Mouse (Mus musculus) lung, embryonic 14.5 days (tissue): ENCODE data around the gene Pik3cb. TPM values are rescaled to one million over a fixed set of nuclear protein-coding genes. Genes with fewer than 3 reads are reported as not detected.

ENCODE experiments used
- ATAC-seq: fragments of 200-750 bp; cut with Nextera tagmentation; 2 replicates; pipeline ENCODE4 v1.8.0; 2017; ENCODE audit warnings: mild to moderate bottlenecking, moderate TSS enrichment, moderate library complexity; ENCODE audit not compliant: insufficient read depth
- DNase-seq: peaks from one replicate; pipeline ENCODE4 v3.0.0-alpha.2; 2015
- H3K27ac ChIP-seq: fragments of 300-500 bp; sonication (generic); 2 replicates; pipeline ENCODE4 v1.5.1; 2014; ENCODE audit warnings: low read depth, mild to moderate bottlenecking, moderate library complexity
- H3K27me3 ChIP-seq: fragments of 300-500 bp; sonication (generic); 2 replicates; pipeline ENCODE4 v1.6.1; 2014; ENCODE audit warnings: low read length, control low read depth; ENCODE audit not compliant: insufficient read depth
- H3K36me3 ChIP-seq: fragments of 300-500 bp; sonication (generic); 2 replicates; pipeline ENCODE4 v1.6.1; 2014; ENCODE audit warnings: control low read depth; ENCODE audit not compliant: insufficient read depth
- H3K4me1 ChIP-seq: fragments of 300-500 bp; sonication (generic); 2 replicates; pipeline ENCODE4 v1.6.1; 2014; ENCODE audit warnings: antibody characterized with exemption, control low read depth; ENCODE audit not compliant: insufficient read depth
- H3K4me2 ChIP-seq: fragments of 300-500 bp; sonication (generic); 2 replicates; pipeline ENCODE4 v1.6.1; 2014; ENCODE audit warnings: mild to moderate bottlenecking
- H3K4me3 ChIP-seq: fragments of 300-500 bp; sonication (generic); 2 replicates; pipeline ENCODE4 v1.5.1; 2014; ENCODE audit warnings: low read depth, low read length
- H3K9ac ChIP-seq: fragments of 300-500 bp; sonication (generic); 2 replicates; pipeline ENCODE4 v1.6.1; 2014
- H3K9me3 ChIP-seq: fragments of 300-500 bp; sonication (generic); 2 replicates; pipeline ENCODE4 v1.6.1; 2016; ENCODE audit warnings: low read depth, low read length, control low read depth
- CTCF ChIP-seq: IDR thresholded peaks from 2 replicates; pipeline ENCODE4 v1.5.1; 2016; ENCODE audit warnings: antibody characterized with exemption, low read depth
- WGBS: fragments of 180-500 bp; shearing (Covaris S2); extraction: QIAGEN DNeasy Blood & Tissue Kit; methylation state at CpG from one replicate; pipeline ENCODE4 v1.1.7; 2014; 5-methylcytosine and 5-hydroxymethylcytosine counted together
- polyA plus RNA-seq: library from polyadenylated mRNA; unstranded; fragments of >200 nt; fragmentation: Nextera tagmentation; extraction: Ambion mirVana; gene quantifications from 2 replicates; pipeline ENCODE4 v1.2.1, GENCODE M21; 2014

Gene Pik3cb
- polyA plus RNA-seq, 1 experiment from 2014 or later: 1.7 TPM

DNA sequence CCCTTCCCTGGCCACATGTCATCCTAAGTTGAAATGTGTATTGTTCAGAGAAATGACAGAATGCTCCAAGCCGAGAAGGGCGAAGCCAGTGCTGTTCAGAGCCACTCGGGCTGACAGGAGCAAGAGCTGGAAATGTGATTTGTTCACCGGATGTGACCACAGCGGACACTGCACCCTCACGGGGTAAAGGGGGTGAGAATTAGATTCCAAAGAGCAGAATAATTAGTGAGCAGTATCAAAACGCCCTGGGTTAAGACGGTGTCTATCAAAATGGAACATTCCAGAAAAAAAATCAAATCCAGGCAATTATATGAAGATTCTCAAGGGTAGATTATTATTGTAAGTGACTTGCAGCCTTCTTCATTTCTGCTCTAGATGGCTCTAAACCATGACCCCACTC, 106.3 kb downstream of the Pik3cb start:
- 80% methylated on average over 8 of the region's 8 CpGs for WGBS
- Histone ChIP-seq H3K4me2 (no peak overlapping the region), H3K4me1 (no peaks in the 10 kb centered on the region), H3K9me3 (no peaks in the 10 kb centered on the region), H3K27ac (no peak overlapping the region), H3K4me3 (no peak overlapping the region), H3K36me3 (no peaks in the 10 kb centered on the region), H3K27me3 (no peaks in the 10 kb centered on the region), H3K9ac (no peak overlapping the region)
- no peak for TF ChIP-seq CTCF
- DNase-seq: no peak
- ATAC-seq: no peak

DNA sequence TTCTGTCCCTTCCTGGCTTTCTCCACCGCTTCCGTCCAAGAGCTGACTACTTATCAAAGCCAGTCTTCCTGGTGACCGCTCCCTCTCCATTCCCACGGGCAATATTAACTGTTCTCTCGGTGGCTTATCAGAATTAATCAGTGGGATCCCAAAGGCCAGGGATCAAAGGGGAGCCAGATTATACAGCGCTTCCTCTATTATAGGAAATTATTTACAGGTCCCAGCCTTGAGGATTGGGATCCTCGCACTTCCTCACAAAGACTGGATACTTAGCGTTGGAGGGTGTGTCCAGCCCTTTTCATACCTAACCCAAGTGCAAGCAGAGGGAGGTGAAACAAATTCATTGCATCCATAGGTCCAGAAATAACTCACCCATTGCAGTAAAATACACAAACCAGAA, 108.4 kb downstream of the Pik3cb start:
- DNase-seq (no peak), ATAC-seq (no peak)
- no peak for TF ChIP-seq CTCF
- no peak overlapping the region for H3K4me2 ChIP-seq
- H3K4me1 ChIP-seq: no peaks in the 10 kb centered on the region
- H3K36me3 ChIP-seq: no peaks in the 10 kb centered on the region
- no peaks in the 10 kb centered on the region for H3K9me3 ChIP-seq
- H3K27ac ChIP-seq: no peak overlapping the region
- 77% methylated on average over 8 of the region's 8 CpGs for WGBS
- H3K4me3 ChIP-seq: no peak overlapping the region
- H3K27me3 ChIP-seq: no peaks in the 10 kb centered on the region
- no peak overlapping the region for H3K9ac ChIP-seq

DNA sequence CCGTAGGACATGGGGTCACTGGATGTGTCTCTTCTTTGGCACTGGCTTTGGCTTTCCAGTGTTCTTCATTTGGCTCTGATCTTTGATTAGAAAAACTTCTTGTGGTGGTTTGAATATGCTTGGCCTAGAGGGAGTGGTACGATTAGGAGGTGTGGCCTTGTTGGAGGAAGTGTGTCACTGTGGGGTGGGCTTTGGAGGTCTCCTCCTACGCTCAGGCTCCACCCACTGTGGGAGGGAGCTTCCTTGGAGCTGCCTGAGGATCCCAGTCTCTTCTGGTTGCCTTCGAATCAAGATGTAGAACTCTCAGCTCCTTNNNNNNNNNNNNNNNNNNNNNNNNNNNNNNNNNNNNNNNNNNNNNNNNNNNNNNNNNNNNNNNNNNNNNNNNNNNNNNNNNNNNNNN, 118.7 kb downstream of the Pik3cb start:
- WGBS: 78% methylated on average over 4 of the region's 4 CpGs
- H3K9me3 ChIP-seq: no peaks in the 10 kb centered on the region
- no peak overlapping the region for H3K27ac ChIP-seq
- H3K27me3 ChIP-seq: no peaks in the 10 kb centered on the region
- TF ChIP-seq CTCF: no peak
- H3K36me3 ChIP-seq: no peaks in the 10 kb centered on the region
- no peak for DNase-seq
- no peak for ATAC-seq
- H3K4me2 ChIP-seq: no peak overlapping the region
- H3K4me3 ChIP-seq: no peak overlapping the region
- no peak overlapping the region for H3K9ac ChIP-seq
- H3K4me1 ChIP-seq: no peaks in the 10 kb centered on the region

DNA sequence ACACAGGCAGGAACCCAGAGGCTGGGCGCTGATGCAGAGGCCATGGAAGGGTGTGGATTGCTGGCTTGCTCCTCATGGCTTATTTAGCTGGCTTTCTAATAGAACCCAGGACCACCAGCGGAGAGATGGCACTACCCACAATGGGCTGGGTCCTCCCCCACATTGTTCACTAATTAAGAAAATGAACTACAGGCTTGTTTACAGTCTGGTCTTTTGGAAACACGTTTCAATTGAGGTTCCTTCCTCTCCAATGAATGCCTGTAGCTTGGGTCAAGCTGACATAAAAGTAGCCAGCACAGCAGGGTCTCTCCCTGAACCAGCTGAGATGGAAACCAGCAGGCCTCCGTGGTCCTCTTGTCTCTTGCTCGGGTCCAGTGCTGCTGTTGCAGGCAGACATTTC, 119.3 kb downstream of the Pik3cb start:
- Histone ChIP-seq H3K4me1 (no peaks in the 10 kb centered on the region), H3K9ac (no peak overlapping the region), H3K36me3 (no peaks in the 10 kb centered on the region), H3K4me3 (no peak overlapping the region), H3K4me2 (no peak overlapping the region), H3K27ac (no peak overlapping the region), H3K9me3 (no peaks in the 10 kb centered on the region), H3K27me3 (no peaks in the 10 kb centered on the region)
- DNase-seq (no peak), ATAC-seq (no peak)
- 55% methylated on average over 5 of the region's 5 CpGs for WGBS
- TF ChIP-seq CTCF: no peak

DNA sequence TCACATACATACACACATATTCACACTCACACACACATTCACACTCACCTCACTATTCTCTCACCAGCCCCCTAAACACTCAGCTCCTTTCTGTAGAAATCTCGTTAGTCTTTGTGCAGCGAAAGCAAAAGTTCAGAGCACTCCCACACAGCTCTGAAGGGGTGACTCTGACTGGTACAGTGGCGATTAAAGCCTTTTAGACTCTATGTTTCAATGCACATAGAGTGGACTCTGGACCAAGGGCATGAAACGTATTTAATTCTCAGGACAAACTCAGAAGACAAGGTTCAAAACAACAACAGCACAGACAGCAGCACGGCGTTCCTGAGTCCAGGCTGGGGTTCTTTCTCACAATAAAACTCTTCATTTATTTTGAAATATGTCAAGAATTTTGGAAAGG, 122.7 kb downstream of the Pik3cb start:
- Histone ChIP-seq H3K9me3 (no peaks in the 10 kb centered on the region), H3K27me3 (no peaks in the 10 kb centered on the region), H3K4me2 (no peak overlapping the region), H3K4me3 (no peak overlapping the region), H3K27ac (no peak overlapping the region), H3K36me3 (no peaks in the 10 kb centered on the region), H3K9ac (no peak overlapping the region), H3K4me1 (no peaks in the 10 kb centered on the region)
- TF ChIP-seq CTCF: no peak
- DNase-seq (no peak), ATAC-seq (no peak)
- WGBS: 74% methylated on average over 6 of the region's 6 CpGs

DNA sequence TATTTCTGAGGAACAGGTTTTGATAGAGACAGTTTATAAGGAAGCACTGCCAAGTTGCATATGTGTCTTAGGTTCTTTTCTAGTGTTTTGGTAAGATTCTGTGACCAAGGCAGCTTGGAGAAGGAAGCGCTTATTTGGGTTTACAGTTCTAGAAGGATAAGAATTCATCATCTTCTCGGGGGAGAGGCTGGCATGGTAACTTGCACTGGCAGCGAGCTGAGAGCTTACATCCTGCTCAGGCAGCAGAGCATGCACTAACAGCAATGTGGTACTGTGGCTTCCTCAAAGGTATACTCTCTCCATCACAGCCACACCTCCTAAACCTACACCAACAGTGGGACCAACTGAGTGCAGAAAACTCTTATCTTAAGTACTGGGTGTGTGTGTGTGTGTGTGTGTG, 123.7 kb downstream of the Pik3cb start:
- WGBS: 43% methylated on average over 3 of the region's 3 CpGs
- no peak for TF ChIP-seq CTCF
- Histone ChIP-seq H3K9me3 (no peaks in the 10 kb centered on the region), H3K9ac (no peak overlapping the region), H3K27me3 (no peaks in the 10 kb centered on the region), H3K4me1 (no peaks in the 10 kb centered on the region), H3K4me2 (no peak overlapping the region), H3K4me3 (no peak overlapping the region), H3K27ac (no peak overlapping the region), H3K36me3 (no peaks in the 10 kb centered on the region)
- no peak for ATAC-seq
- DNase-seq: no peak

DNA sequence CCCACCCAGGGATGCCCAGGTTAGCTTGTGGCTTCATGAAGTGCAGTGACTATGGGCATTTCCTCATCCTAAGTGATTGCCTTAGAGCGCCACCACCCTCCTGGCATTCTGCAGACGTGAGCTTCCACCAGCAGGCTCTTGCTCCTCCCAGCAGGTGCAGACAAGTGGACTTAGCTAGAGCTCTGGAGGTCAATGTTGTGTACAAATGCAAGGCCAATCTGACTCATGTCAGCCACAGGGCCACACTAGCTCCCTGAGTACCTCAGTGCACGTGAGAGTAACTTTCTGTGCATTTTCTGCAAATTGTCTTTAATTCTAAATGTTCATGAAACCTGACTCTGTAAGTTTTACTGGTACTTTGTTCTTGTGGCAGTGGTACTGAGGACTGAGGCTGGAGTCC, 124.1 kb downstream of the Pik3cb start:
- DNase-seq (no peak), ATAC-seq (no peak)
- Histone ChIP-seq H3K9me3 (no peaks in the 10 kb centered on the region), H3K36me3 (no peaks in the 10 kb centered on the region), H3K27ac (no peak overlapping the region), H3K4me2 (no peak overlapping the region), H3K4me3 (no peak overlapping the region), H3K9ac (no peak overlapping the region), H3K4me1 (no peaks in the 10 kb centered on the region), H3K27me3 (no peaks in the 10 kb centered on the region)
- no peak for TF ChIP-seq CTCF
- 45% methylated on average over 3 of the region's 3 CpGs for WGBS

DNA sequence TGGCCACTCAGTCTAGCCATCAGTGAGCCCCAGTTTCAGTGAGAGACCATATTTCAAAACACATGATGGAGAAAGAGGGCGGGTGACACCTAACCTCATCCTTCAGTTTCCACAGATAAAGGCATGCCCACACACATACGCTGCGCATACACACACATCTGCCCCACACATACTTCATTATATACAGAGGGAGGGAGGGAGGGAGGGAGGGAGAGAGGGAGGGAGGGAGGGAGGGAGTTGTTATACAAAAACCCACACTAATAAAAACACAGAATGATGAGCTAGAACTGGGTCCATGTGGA, 130.6 kb downstream of the Pik3cb start:
- Histone ChIP-seq H3K4me1 (no peaks in the 10 kb centered on the region), H3K4me3 (no peak overlapping the region), H3K36me3 (no peaks in the 10 kb centered on the region), H3K9ac (no peak overlapping the region), H3K9me3 (no peaks in the 10 kb centered on the region), H3K4me2 (no peak overlapping the region), H3K27ac (no peak overlapping the region), H3K27me3 (no peaks in the 10 kb centered on the region)
- no peak; the same call in 1 of the 2 replicates for ATAC-seq
- no peak for TF ChIP-seq CTCF
- DNase-seq: no peak
- WGBS: 85% methylated on average over 3 of the region's 3 CpGs
